Mouse (Mus musculus) kidney, adult 9 months (tissue): ENCODE results near the gene Ndufv3.
A peak's percentile ranks its signal among the peaks of the same experiment; 100 is the strongest.
"Not testable (repeated sequence)": the region's sequence is repeated elsewhere in the genome, so short reads cannot be mapped to it uniquely, and the experiment has no call there.

Experiments used
- DNase-seq: peaks from one replicate; pipeline ENCODE4 v3.0.0; 2022

Gene Ndufv3

GRCm38 (mm10) chr17:31512593-31512992 is 7.3 kb upstream of the Ndufv3 start:
- DNase-seq, result no peak

DNA sequence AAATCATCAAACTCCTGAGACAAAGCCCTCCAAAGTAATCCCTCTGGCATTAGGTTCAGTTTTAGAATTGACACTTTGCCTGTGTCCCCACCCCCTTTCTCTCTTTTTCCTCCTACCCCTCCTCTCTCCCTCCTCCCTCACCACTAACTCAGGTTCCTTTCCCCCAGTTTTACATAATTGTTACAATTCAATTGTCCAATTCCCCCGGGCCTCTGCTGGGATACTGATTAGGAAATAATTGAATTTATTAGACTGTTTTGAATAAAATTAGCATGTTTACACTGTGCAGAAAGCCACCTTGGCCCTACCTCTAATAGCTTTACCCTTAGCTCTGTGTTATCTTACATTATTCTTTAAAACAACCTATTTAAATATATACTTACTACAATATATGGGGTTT is 5.2 kb upstream of the Ndufv3 start:
- no peak for DNase-seq

GRCm38 (mm10) chr17:31519344-31519945 is 470 bp upstream of the Ndufv3 start:
- no peak for DNase-seq

DNA sequence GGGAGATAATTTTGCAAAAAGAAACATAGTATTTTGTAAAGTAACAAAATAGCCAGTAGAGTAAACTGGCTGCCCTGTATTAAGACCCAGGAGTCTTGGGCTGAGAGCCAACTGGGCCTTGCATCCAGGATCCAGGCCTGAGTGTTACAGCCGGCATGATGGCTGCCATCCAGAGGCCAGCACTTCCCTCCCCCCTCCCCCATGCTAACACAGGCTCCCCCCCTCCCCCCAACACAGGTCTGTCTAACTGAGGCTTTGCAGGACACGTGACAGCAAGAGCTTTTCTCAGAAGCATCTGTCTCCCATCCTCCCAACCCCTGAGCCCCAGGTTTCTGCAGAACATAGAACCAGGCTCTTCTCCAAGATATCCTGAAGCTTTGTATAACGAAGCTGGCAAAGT is 980 bp downstream of the Ndufv3 start:
- DNase-seq, result peak; percentile 71

- DNase-seq, result no peak
These were observed 2.0 kb downstream of the Ndufv3 start for GRCm38 (mm10) chr17:31521948-31522347.

DNA sequence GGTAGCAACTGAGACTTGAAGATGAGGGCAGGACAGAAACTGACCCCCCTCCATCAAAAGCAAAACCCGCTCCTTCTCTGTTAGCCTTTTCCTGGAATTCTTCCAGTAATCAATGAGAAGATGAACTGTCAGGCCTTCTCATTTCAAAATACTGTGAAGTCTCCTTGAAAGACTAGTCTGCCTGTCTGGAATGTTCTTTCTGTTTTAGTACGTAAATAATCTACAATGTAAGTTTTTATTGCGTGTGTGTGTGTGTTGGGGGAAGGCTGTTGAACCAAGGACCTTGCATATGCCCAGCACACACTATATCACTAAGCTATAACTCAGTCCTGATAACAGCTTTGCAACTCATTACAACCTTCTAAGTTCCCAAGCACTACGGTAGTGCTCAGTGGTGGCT is 5.2 kb downstream of the Ndufv3 start:
- no peak for DNase-seq

- DNase-seq, result no peak
These were observed 5.9 kb downstream of the Ndufv3 start for GRCm38 (mm10) chr17:31525816-31526215.

- DNase-seq, result peak; percentile 70
These were observed 9.4 kb downstream of the Ndufv3 start for GRCm38 (mm10) chr17:31529314-31529713.

DNA sequence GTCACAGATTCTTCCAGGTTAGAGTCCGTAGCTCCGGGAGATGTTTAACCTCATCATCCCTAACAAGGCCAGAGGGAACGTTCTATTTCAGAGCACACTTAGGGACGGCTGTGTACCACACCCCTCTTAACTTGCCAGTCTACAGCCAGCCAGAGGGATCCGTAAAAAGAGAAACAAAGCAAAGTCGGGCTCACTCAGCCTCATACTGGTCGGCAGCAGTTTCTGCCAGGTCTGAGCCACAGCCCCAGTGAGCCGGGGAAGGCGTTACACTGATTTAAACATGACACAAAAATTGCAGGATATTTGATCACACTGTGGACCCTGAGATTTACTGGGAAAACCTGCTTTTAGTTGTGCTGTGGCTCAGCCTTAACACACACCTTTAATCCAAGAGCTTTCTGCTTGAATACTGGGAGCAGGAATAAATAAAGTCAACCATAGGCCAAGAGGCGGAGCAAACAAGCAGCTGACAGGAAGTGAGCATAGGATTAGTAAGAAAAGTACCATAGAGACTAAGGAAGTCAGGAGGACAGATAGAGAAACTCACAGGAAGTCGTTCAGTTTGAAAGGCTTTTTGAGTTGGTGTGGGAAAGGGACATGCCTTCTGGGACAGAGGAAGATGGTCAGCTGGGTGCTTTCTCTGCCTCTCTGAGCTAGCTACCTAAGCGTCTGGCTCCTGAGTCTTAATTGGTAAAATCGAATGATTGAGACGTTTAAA is 11.7 kb downstream of the Ndufv3 start:
- peak; percentile 47 for DNase-seq

- DNase-seq, result peak; percentile 74
These were observed 12.4 kb downstream of the Ndufv3 start for GRCm38 (mm10) chr17:31532331-31532730.

- peak; percentile 77 for DNase-seq
These were observed 15.4 kb downstream of the Ndufv3 start for GRCm38 (mm10) chr17:31535358-31535757.

- peak; percentile 73 for DNase-seq
These were observed 16.1 kb downstream of the Ndufv3 start for GRCm38 (mm10) chr17:31535871-31536629.

GRCm38 (mm10) chr17:31540101-31540500 is 20.2 kb downstream of the Ndufv3 start:
- no peak for DNase-seq

DNA sequence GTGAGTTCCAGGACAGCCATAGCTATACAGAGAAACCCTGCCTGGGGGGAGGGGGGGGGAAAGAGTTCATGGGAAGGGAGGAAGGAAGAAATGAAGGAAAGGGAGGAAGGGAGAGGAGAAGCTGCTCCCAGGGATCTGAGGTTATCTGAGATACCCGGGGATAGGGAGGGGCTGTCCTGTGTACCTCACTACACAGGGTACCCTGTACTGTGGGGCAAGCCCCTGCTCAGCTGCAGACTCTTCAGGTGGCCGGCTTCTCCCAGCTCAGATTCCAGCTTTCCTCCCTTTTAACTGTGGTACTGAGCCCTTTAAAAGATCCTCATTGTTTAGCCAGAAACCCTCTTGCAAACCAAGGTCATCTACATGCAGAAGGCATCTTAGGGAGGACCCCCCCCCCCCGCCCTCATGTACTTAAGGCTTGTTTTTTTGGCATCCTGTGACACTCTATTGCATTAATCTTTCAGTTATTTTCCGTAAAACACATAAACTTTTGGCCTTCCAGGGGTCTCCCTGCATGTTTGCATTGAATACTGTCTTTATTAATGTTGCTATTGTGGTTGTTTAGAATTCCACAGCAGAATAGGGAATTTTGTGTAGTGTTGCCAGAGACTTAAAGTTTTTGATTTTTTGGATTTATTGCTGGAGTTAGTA is 21.0 kb downstream of the Ndufv3 start:
- DNase-seq, result no peak

DNA sequence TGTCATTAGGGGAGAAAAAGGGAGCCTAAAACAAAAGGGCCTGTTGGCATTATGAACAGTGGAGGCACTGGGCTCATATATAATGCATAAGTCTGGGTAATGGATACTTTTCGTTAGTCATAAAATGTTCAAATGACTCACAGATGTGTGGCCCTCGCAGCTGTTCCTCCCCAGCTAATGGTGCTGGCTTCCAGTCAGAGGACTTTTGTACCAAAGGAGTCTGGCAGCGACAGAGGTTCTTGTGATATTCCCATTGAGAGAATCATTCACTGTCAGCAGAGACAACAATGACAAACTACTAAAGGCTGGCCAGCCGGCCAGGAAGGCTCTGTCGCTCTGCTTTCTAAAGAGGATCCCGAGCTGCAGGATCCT is 21.5 kb downstream of the Ndufv3 start:
- peak; percentile 66 for DNase-seq

- no peak for DNase-seq
These were observed 23.7 kb downstream of the Ndufv3 start for GRCm38 (mm10) chr17:31543574-31543973.

DNA sequence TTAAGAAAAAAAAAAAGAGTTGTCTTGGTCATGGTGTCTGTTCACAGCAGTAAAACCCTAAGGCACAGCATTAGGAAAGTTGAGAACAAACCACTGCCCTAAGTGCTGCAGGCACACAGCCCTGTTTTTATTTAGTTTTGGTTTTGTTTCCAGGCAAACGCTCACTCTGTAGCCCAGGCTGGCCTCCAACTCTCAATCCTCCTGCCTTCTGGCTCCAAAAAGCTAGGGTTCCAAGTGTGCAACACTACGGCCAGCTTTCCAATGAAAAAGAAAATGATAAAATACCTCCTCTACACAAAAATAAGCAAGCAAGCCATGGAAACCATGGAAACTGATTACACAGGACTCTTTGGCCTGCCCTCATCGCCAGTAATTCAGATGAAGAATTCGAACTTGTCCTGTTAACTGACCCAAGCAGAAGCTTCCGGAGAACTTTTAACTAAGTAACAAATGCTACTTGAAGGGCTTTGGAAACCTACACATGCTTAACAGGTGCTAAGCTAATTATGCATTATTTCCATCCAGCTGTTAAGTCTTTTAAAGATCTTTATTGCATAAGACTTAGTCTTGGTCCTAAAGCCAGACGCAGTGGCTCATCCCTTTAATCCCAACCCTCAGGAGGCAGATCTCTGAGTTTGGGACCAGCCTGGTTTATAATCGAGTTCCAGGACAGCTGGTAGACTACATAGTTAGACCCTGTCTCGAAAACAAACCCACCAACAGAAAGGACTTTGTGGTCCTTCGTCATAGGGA is 26.7 kb downstream of the Ndufv3 start:
- DNase-seq, result no peak

DNA sequence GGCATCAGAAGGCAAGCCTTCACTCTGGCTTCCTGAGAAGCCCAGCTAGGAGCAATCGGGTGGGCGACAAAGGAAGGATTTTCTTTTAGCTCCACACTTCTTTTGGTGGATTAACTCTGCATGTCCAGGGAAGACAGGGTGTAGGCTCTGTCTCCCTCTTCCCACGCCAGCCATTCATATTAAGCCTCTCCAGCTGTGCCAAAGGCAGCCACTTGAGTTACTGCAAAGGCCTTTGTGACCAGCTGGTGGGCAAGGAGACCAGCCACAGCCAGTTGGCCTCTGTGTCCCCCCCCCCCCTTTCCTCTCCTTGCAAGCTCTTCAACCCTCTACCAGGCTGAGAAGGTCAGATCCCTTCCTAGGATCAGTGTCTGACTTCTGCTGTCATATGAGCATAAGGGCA is 28.1 kb downstream of the Ndufv3 start:
- DNase-seq, result no peak

DNA sequence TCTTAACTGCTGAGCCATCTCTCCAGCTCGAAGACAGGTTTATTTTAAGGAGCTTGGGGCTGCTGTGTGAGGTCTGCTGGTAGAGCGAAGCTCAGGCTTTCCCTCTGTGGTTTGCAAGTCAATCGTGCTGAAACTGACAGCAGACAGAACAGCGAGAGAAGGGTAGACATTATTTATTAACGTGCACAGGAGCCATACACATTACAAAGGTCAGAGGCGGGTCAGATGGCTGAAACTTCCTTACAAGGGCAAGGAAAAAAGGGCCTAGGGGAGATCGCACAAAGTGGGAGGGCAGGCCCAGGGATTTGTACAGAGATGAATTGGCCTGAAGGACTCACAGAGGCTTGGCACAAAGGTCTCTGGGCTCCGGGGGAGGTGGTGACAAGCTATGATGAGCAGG is 29.5 kb downstream of the Ndufv3 start:
- DNase-seq, result peak; percentile 61

- DNase-seq, result not testable (repeated sequence)
These were observed 32.7 kb downstream of the Ndufv3 start for GRCm38 (mm10) chr17:31552601-31553000.

GRCm38 (mm10) chr17:31556253-31556652 is 36.3 kb downstream of the Ndufv3 start:
- DNase-seq, result no peak

DNA sequence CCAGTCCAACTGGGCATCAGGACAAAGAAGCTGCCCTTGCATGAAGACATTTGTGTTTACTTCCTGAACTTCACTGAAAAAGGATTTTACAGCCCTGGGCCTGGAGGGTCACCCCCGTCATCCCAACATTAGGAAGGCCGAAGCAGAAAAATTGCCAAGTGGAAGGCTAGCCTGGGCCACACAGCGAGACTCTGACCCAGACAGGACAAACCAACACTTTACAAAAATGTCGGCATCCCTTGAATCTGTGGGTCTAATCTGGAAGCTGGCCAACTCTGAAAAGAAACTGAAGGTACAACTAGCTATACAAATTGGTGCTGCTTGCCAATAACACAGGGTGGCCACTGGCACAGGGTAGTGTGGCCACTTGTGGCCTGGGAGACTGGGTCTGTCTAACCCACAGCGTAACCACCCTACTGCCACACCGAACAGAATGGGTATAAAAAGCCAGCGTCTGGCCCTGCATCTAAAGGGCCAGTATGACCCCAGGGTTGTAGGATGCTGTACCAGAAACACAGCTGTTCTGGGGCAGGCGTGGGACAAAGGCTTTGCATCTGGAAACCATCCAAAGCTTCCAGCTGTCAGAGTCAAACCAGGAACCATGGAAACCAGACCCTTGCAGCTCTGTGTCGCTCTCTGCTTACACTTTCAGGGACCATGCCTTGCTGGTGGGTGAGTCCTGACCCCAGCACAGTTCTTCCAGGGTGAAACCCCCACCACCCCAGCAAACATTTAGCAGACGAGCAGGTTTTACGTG is 37.4 kb downstream of the Ndufv3 start:
- peak; percentile 27 for DNase-seq
